Mouse (Mus musculus): ENCODE measurements at regions not wholly inside any gene's neighbourhood (a gene's known extent, or its start where the extent isn't known, plus 50 kb on each side); places are given as distances from the start of the nearest gene placed in this dataset.
A peak's percentile ranks its signal among the peaks of the same experiment; 100 is the strongest.

DNA sequence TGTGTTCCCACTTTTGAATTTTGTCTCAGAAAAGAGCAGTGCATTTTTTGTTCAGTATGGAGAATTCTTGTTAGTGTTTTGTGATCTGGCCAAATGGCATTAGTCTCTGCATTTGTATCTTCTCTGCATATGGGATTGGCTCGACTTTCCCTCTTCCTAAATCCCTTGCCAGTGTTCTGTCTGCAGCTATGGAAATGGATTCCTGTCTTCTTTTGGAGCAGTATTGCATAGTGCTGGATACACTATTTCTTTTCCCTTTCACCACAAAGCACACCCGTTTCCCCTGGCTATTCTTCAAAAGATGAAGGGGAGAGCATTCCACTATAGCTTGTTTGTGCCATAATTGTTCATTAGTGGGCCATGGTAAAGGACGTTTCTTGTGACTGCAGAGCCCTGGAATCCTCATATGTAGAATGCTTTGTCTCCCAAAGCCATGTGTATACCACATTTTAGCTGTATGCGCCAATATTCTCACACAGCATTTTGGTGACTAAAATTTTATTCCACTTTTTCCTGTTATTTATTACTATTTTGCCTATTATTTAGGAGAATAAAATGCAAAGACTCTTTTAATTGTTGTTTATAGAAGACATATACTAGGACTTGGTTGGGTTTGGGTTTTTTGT lies 197.8 kb downstream of the Hs3st1 start:
- DNase-seq (ENCODE audit: low spot score): no peak

DNA sequence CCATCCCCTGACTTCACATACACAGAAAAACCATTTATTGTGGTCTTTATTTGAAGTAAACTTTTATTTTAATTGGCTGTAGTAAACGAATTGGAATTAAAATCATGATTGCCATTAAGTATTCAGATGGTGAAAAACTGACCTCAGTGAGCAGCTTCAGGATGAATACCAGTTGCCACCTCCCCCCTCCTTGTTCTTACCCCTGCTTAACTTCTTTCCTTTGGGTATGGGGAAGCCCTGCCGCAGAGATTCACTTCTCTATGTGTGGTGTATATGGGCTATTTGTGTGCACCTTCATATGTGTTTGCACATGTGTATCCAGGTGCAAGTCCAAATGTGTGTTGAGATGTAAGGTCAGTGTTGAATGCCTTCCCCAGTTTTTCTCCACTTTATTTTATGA lies 218.2 kb downstream of the Hs3st1 start:
- no peak for DNase-seq (ENCODE audit: low spot score)

DNA sequence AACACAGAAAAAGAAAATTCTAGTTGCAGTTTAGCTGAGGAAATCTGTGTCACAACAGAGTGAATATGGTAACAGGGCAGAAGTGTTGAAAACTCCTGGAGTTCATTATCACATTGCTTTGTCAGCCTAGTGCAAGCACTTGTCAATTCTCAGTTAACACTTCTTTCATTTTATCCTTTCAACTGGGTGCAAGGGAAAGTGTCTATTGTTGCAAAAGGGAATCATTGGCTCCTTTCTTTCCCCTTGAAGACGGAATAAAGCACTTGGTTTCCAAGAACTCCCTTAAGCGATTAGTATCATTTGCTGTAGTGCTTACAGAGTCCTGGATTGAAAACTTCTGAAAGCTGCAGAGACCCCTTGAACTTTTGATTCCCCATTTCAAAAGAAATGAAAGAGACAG lies 218.9 kb downstream of the Hs3st1 start:
- DNase-seq (ENCODE audit: low spot score): no peak

DNA sequence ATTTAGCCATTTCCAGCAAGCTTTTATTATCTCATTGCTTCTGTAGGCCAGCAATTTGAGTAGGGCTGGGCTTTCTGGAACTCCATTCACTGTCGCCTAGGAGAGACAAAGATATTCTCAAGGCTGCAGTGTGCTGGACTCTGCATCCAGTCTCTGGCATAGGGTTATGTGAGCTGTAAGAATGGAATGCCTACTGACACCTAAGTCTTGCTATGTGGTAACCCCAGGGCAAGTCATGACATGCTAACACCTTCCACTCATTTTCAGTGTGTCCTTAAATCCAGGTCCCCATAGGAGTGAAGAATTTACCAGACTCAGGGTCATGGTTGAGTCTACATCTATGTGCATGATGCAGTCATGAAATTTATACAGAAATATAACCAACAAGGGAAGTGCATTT lies 245.0 kb downstream of the Hs3st1 start:
- DNase-seq (ENCODE audit: low spot score): no peak

DNA sequence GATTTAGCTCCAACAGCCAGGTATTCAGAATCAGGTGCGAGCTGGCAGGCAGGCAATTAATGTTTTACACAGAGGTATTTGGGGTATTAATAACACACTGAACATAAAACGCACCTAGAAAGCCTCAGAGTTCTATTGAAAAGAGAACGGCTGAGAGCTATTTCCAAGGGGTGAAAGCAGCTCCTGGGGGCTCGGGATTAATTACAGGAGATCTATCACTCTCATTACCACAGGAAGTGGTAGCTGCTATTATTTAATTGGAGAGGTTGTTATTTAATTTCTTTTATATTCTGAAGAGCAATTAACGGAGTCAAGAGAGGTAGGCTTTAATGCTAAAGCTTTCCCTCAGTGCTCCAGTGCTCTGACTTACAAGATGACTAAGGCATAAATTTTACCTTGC lies 272.5 kb downstream of the Hs3st1 start:
- no peak for DNase-seq (ENCODE audit: low spot score)

DNA sequence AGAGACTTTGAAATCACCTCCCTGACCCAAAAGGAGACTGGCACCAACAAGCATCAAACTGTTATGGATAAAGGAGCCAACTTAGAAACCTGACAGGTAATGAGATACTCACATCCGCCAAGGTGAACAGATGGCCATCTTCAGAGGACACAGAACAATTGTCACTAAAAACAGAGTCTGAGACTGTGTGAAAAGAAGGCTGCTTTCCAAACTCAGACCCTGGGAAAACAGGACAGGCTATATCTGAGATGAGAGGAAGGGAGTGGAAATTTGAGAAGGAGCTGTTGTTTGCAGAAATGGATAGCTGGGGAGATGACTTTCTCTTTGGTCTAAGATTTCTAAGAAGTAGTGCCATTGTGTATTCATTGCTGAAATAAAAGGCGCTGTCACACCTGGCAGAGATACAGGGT lies 297.2 kb downstream of the Hs3st1 start:
- no peak for DNase-seq (ENCODE audit: low spot score)

DNA sequence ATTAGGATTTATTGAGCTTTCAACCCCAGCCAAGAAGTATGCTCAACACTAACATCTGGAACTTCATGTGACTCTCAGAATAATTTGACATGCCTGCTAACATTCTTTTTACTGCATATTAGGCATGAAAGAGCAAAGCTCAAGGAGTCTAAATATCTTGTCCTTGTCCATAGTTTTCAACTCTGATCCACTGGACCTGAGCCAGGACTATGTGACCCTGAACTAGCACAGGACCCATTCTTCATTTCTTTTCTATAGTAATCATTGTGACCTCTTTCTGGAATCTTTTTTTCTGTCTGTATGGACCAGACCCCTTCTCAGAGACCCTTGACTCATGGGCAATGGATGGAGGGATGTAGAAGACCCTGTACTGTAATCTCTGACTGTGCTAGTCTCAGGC lies 301.6 kb downstream of the Hs3st1 start:
- no peak for DNase-seq (ENCODE audit: low spot score)

DNA sequence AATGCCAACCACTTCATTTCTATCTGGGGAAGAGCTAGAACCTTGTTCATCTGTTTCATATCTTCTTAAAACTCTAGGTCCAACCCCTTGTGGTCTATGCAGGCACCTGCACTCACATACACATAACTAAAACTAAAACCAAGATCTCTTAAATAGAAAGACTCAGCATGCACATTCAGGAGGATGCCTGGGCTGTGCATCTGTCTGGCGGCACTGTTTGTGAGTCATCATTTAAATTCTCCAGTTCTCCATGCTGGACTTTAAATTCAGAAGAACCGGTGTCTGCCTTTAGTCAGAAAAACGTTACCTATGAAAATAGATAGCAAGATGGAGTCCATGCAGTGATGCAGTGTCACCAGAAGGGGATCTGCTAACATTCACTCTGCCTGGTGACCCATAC lies 314.5 kb downstream of the Hs3st1 start:
- DNase-seq (ENCODE audit: low spot score): no peak

DNA sequence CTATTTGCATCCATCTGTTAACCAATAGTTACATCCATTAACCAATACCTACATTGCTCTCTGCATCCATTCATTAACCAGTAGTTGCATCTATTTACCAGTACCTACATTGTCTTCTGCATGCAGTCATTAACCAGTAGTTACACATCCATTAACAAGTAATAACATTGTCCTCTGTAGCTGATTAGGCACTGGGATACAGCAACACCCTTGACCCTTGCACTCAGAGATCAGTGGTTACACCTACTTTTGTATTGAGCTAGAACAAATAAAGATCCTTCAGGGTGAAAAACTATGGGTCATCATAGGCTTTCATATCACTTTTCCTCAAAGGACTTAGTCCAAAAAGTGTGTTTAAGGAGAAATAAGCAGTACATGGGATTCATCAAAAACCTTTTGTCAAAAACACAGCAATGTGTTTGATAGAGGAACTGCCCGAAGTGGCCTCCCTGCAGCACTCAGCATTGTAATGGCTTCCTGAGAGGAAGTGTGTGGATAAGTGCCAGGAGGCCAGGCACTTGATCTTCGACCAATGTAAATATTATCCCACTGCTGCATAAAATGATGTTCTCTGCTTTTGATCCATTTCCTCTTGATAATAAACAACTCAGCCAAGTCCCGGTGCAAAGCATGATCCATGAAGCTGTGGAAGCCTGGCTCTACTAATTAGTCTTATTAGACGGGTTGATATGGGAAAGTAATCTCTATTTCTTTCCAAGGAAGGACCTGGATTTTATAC lies 317.6 kb downstream of the Hs3st1 start:
- DNase-seq (ENCODE audit: low spot score): no peak

DNA sequence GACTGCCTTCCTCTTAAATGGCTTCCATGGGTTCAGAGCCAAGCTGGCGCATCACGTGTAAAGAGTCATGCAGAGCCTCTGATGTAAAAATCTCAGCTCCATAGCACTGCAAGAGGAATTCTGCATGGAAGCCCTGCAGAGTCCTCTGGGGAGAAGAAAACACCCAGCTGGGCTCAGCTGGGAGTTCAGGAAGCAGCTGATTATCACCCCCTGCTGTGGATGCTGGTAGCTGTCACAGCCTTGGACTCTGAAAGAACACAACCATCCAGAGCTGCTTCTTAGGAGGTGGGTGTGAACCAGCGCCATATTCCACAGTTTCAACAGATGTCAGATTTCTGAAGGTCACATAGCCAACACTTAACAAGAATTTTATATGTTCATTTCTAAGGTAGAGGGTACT lies 329.2 kb downstream of the Hs3st1 start:
- DNase-seq (ENCODE audit: low spot score): no peak

DNA sequence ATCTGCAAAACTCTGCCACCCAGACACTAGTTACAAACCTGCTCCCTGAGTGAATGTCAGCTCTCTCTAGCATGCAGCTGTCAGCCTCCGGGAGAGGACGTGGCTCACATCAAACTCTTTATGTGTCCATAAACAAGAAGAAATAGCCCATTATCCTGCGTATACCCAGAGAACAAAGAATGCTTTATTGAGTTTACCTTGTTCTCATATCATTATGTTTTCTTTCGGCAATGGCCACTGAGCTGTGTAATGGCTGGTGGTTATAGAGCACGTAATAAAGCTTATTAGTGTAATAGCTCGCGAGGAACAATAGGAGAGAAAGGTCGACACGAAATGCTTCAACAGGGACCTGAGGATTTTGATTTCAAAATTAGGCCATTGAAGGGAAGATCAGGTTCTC lies 331.6 kb downstream of the Hs3st1 start:
- DNase-seq (ENCODE audit: low spot score): no peak

DNA sequence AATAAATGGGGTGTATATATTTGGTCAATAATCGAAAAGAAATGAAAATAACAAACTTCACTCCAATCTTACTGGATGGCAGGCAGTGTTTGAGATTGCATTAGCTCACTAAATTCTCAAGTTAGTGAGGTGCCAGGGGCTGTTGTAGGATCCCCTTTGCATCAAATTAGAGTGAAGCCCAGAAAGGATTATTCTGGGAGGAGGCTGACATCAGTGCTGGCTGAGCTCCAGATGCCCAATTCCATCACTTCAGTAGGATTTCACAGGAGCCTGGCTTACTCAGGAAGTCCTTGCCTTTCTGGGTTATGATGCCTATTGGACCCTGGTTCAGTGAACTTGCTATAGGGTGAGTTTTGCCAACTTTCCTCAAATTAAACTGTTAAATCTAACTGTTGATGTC lies 336.5 kb downstream of the Hs3st1 start:
- no peak for DNase-seq (ENCODE audit: low spot score)

DNA sequence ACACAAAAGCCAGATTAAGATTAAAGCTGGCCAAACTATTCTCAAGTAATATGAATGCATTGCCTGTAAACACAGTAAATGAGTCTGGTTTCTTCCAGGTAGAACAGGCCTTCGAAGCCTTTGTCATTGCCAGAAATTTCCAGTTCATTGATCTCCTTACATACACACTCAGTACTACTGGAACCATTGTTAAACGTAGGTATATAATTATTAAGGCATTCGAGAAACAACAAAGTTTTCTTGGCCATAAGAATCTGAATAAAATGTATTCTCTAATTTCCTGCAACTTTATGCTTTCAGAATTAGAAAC lies 337.5 kb downstream of the Hs3st1 start:
- no peak for DNase-seq (ENCODE audit: low spot score)

DNA sequence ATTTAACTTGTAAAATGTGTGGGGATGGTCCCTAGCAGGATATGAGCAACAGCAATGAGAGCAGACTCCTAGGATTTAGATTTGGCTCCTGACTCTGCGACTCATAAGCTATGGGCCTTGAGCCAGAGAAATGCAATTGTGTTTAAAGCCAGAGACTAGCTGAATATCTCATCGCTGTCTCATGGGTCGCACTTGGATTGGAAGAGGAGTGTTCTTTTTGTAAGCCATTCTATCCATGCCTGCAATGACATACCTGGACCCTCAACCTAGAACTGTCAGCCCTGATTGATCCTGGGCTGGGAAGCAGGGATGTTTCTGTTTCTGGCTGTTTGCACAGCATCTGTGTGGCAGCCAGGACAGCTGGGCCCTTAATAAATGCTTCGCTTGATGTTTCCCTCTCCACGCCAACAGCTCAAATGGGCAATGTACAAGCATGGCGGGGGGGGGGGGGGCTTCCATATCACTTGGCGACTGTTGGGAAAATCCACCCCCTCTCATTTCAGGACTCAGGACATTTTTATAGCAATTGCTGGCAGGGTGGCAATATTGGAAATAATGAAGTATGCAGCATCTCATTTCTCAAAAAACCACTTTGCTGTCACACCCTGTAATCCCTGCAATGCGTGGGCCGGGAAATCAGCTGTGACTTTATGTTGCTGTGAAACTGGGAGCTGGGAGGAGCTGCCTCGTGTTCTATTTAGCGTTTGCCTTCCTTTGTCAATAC lies 338.0 kb downstream of the Hs3st1 start:
- peak; percentile 58 for DNase-seq (ENCODE audit: low spot score)

DNA sequence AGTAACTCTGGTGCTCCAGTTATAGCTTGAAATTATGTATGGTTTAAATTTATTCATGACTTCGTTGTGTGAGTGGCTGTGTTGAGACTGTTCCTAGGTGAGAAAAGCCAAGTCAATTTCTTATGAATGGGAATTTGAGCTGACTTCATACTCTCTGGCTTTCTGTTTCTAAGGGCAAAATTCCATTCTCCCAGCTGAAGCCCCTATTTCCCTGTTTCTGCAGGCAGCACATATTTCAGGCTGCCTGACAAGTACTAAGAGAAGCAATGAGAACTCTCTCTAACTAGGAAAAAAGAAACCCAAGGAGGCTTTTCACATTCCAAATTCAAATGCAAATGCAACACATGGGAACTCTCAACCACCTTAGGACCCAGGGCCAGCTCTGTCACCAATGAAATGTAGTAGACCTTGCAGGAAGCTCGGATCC lies 338.7 kb downstream of the Hs3st1 start:
- no peak for DNase-seq (ENCODE audit: low spot score)

DNA sequence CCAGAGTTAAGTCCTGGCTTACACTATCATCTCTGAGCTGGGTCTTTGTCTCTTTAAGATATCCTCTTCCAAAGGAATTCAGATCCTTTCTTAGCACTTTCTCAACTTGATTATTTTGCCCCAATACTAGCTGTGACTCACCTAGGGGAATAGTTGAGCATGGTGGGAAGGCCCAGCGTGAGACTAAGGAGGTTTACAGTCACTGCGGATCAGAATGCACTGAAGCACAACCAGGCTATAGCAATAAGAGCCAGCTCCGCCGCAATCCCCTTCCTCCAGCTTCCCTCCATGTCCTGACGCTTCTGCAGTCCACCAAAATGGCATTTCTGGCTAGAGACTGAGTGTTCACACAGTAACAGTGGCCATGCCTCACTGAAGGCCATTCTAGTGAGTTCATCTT lies 342.5 kb downstream of the Hs3st1 start:
- no peak for DNase-seq (ENCODE audit: low spot score)

DNA sequence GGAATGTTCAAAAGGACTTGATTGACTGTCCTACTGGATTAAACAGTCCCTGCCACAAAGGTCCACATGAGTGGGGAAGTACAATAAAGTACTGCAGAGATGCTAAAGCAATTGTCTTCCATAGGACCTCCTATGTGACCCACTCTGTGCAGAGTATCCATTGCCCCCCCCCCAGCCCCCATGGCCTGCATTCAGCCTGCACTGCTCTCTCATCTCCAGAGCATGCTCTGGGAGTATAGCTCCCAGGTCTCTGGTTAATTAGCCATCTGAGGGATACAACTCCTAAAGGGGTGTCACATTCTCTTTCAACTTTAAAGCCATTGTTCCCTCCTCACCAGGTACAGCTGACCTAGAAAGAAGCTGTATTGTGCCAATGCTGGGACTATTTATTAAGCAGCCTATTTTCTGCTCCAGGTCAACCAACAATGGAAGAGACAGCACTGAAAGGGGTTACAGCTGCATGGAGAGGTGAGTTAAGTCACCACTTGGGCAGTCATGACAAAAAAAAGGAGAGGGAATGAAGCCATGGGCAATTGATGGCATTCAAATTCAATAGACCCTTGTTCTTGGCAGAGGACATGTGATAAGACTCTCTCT lies 364.8 kb downstream of the Hs3st1 start:
- DNase-seq (ENCODE audit: low spot score): no peak

DNA sequence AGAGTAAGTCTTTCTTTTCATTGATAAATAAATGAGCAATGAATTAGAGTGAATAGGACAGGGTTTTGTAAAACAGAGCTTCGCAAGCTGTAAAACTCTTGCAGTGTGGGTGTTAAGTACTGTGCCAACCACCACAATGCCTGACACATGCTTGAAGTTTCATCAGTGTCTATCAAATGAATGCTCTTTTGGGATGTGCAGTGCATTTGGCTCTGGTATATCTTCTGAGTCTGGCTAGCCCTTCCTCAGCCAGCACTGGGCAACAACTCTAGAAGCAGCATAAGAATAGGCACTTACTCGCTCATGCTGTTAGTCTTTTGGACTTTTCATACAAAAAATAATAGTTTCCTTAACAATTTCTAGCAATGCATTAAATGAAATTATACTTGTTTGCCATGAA lies 370.9 kb downstream of the Hs3st1 start:
- peak; percentile 6 for DNase-seq (ENCODE audit: low spot score)

DNA sequence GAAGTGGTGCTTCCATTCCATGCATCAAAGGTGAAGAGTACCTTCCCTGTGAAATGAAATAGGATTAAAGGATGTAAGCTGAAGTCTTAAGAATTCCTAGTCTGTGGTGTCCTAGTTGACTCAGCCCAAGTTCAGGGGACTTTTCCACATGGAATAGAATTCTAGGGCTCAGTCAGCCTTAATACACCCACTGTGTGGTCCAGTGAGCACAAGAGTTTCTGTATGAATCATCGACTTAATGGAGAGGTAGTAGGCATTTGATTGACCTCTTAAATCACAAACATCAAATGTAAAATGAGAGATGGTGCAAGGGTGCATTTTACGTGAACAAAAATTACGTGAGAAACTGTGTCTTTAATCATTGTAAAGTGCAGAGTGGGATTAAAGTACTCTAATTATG lies 381.1 kb downstream of the Hs3st1 start:
- no peak for DNase-seq (ENCODE audit: low spot score)

DNA sequence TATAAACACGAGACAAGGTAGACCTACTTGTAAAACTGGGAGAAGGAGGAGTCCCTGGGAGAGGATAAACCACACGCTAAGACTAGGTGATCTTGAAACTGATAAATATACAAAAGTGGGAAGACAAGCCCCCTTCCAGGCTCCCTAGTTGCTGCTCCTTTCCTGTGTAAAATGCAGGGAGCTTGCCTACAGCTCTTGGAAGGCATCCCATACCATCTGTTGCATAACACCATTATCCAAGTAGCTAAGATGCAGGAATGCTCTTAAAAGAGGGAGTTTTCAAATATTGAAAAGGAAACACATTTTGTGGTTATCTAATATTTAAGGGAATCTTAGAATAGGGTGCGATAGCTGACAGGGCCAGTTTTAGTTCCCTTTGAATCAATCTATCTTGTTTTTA lies 406.6 kb downstream of the Hs3st1 start:
- DNase-seq (ENCODE audit: low spot score): peak; percentile 23

DNA sequence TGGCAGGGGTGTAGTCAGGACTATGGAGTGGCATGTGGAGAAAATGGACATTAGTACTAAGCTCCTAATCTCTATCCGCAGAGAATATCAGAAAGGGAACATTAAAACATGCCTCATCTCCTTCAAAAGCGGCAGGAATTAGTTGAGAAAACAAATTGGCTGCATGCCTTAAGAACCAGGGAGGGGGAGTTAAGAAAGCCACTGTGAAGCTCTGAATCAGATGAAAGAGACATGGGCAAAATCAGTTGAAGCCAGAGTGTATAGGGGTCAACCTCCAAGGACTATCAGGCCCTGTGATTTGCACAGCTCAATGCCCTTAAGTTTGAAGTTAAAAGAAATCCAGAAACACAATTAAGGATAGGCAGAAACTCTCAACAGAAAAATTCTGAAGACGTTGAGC lies 408.3 kb downstream of the Hs3st1 start:
- DNase-seq (ENCODE audit: low spot score): no peak

DNA sequence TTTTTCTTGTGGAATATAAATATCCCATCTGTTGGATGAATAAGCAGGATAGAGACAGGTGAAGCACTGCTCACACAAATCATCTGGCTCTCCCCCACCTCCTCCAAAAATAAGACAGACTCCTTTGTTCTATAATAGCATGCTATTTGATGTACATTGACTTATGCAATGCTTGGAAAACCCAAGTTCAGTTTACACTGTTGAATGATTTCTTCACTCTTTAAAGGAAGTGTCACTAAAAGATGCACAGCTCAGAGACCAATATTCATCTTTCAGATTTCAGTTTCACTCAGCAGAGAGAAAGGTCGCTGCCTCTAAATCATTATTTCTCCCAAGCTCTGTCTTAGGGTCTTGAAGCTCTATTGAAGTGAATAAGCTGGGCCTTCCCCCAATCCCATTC lies 417.4 kb downstream of the Hs3st1 start:
- no peak for DNase-seq (ENCODE audit: low spot score)

DNA sequence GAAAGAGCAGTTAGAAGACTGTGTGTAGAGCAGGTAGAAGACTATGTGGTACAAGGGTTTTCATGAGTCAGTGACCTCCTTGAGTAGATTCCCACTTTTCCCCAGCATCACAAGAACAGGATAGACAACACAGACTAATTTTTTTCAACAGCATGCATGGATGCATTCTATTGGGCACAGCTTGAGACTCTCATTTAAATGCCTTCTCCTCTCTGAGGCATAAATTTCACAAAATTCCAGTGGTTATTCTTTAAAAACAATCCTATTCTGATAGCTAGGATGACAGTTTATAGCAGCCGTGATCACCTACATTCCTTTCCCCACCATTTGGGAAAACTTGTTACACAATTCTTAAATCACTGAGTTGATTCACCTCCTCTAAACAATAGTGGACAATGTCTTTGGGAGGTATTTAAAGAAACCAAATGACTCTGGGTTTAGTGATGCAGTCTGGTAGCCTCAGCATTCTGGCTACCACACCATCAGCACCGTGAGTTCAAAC lies 418.7 kb downstream of the Hs3st1 start:
- no peak for DNase-seq (ENCODE audit: low spot score)
